Mouse (Mus musculus) testis, adult 2 months (tissue): ENCODE results near the gene Fam173a.

ENCODE experiments used
- CTCF ChIP-seq: fragments of 200-500 bp; IDR thresholded peaks from 2 replicates; pipeline ENCODE4 v1.5.1; 2012; ENCODE audit warnings: low read depth, mild to moderate bottlenecking, inconsistent platforms, low read length, moderate library complexity; ENCODE audit not compliant: control insufficient read depth, insufficient read depth, insufficient replicate concordance
- POLR2A ChIP-seq: fragments of 200-500 bp; IDR thresholded peaks from 2 replicates; pipeline ENCODE4 v1.6.1; 2012; ENCODE audit warnings: low read depth, mild to moderate bottlenecking, inconsistent platforms, low read length, moderate library complexity; ENCODE audit not compliant: control insufficient read depth

DNA sequence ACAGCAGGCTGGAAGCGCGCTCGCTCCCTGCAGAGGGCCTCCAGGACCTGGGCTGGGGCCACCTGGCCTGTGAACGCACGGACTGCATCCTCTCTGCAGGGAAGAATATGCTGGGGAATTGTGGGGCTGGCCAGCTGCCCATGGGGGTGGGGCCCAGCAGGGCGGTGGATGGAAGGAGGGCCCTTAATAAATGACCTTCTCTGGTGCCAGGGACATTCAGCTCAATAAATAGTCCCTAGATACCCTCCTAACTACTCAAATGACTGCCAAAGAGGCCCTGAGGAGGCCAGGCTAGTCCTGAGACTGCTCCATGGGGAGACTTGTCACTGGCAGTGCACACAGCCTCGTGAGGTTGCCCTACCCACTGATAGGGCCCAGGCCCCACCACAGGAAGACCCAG, 9.6 kb downstream of the Fam173a start:
- TF ChIP-seq CTCF (no peak), POLR2A (no peak)
